Mouse (Mus musculus) stomach, postnatal 0 days (tissue): ENCODE results near the gene Pdia4.

Experiments
- CTCF ChIP-seq: IDR thresholded peaks from 2 replicates; pipeline ENCODE4 v1.5.1; 2016; ENCODE audit warnings: antibody characterized with exemption, low read depth, mild to moderate bottlenecking, moderate library complexity
- EP300 ChIP-seq: optimal IDR thresholded peaks from 2 replicates; pipeline ENCODE3; 2016; ENCODE audit warnings: antibody characterized with exemption

- TF ChIP-seq CTCF (no peak), EP300 (no peak)
Observed at GRCm38 (mm10) chr6:47793284-47793683, 19.9 kb downstream of the Pdia4 start.
